Mouse (Mus musculus) spleen, adult 2 months (tissue): Measurements from ENCODE around the gene 4931409K22Rik. TPM values are rescaled to one million over a fixed set of nuclear protein-coding genes. Genes with fewer than 3 reads are reported as not detected.

ENCODE experiments used
- DNase-seq, 2 experiments: peaks; one replicate each; pipeline versions ENCODE4 v3.0.0 to v3.0.0-alpha.2; 2012 to 2021; ENCODE audit warnings: low spot score in 2 of 2, low read depth in 1 of 2
- H3K27ac ChIP-seq: fragments of 200-500 bp; 2 replicates; pipeline ENCODE4 v1.5.1; 2012; ENCODE audit warnings: low read length, inconsistent platforms; ENCODE audit not compliant: insufficient read depth
- H3K27me3 ChIP-seq: fragments of 200-500 bp; 2 replicates; pipeline ENCODE4 v1.6.1; 2012; ENCODE audit warnings: mild to moderate bottlenecking, moderate library complexity, low read length, inconsistent platforms; ENCODE audit not compliant: control insufficient read depth, insufficient read depth
- H3K36me3 ChIP-seq: fragments of 200-500 bp; 2 replicates; pipeline ENCODE4 v1.6.1; 2012; ENCODE audit warnings: mild to moderate bottlenecking, low read length, inconsistent platforms; ENCODE audit not compliant: control insufficient read depth, insufficient read depth
- H3K4me1 ChIP-seq: fragments of 200-500 bp; 2 replicates; pipeline ENCODE4 v1.6.1; 2011; ENCODE audit warnings: inconsistent platforms; ENCODE audit not compliant: control insufficient read depth, insufficient read depth, insufficient read length
- H3K4me3 ChIP-seq: fragments of 200-500 bp; 2 replicates; pipeline ENCODE4 v1.5.1; 2011; ENCODE audit warnings: mild to moderate bottlenecking, inconsistent platforms; ENCODE audit not compliant: insufficient read depth, insufficient read length; ENCODE audit errors: extremely low read depth
- CTCF ChIP-seq: fragments of 200-500 bp; IDR thresholded peaks from 2 replicates; pipeline ENCODE4 v1.5.1; 2011; ENCODE audit warnings: mild to moderate bottlenecking, inconsistent platforms; ENCODE audit not compliant: insufficient read depth, insufficient read length, insufficient replicate concordance; ENCODE audit errors: extremely low read depth
- POLR2A ChIP-seq: fragments of 200-500 bp; IDR thresholded peaks from 2 replicates; pipeline ENCODE4 v1.6.1; 2011; ENCODE audit warnings: low read depth, low read length, inconsistent platforms
- WGBS: fragments of 180-500 bp; shearing (Covaris S2); methylation state at CpG from one replicate; pipeline ENCODE4 v1.1.7; 2018; 5-methylcytosine and 5-hydroxymethylcytosine counted together
- polyA plus RNA-seq: library from polyadenylated mRNA; depleted of rRNA; stranded (reverse); fragments of >200 nt; gene quantifications from 2 replicates; pipeline ENCODE4 v1.2.3, GENCODE M21; 2012

4931409K22Rik gene
- polyA plus RNA-seq, 1 experiment, result not detected

DNA sequence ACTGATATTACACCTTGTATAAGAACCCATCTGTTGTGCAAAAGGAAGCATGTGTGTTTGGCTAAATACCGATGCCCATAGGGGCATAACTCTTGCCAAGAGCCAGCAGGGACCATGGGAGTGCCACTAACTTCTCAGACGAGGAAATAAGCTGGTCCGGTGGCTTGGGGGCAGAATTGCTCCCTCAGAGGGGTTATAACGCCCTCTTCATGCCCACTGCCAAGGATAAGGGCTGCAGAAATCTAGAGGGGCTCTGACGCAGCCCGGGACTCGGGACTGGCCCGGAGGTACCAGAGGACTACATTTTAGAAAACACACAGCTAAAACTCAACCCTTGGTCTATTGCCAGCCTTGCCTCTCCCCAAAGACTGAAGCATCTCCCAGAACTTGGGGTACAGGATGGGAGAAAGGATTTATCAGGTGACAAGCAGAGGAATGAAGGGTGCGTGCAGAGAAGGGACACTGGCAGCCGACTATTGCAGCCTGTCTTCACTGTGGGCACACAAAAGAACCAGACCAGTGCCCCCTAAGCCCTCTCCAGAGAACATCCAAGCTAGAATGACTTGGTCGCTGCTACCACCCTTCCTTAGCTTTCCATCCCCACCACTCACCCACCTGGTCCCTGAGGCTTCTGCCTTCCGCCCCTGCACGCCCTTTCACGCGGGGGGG is 41.4 kb upstream of the 4931409K22Rik start:
- no peak for DNase-seq
- TF ChIP-seq CTCF (no peak), POLR2A (no peak)
- H3K36me3 ChIP-seq, result no peaks in the 10 kb centered on the region
- 28% methylated on average over 15 of the region's 15 CpGs for WGBS
- H3K27me3 ChIP-seq, result peaks cover 17% of the 10 kb centered on the region
- no peak overlapping the region for H3K27ac ChIP-seq
- peak overlapping the region; percentile 38; the same call in 1 of the 2 replicates for H3K4me3 ChIP-seq
- H3K4me1 ChIP-seq, result peaks cover 22% of the 10 kb centered on the region

DNA sequence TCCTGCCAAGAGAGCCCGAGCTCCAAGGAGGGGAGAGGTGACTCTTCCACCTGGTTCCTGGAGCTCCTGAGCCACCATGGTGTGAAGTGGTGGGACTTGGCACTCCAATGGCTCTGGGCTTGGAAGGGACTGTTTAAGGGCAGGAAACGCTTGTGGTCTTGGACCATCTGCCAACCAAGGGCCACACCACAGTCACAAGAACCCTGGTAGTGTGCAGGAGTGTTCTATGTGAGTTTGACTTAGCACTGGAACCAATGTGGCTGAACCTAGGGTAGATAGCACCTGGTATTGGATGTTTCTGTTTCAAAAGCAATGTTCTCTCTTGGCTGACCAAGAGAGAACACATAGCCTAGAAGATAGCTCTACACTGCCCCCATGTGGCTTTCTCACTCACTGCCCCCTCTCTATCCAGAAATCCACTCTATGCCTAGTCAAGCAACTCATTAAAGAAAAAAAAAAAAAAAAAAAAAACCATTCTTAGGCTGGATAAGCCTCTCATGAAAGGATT is 40.7 kb upstream of the 4931409K22Rik start:
- WGBS, result 21% methylated on average over 2 of the region's 2 CpGs
- Histone ChIP-seq H3K4me1 (peaks cover 19% of the 10 kb centered on the region), H3K27me3 (peaks cover 15% of the 10 kb centered on the region), H3K36me3 (no peaks in the 10 kb centered on the region), H3K4me3 (peak overlapping the region; percentile 53; the same call in 1 of the 2 replicates), H3K27ac (peak overlapping the region; percentile 44)
- DNase-seq, result peak; percentile 68 to 78
- TF ChIP-seq POLR2A (no peak), CTCF (peak; percentile 50; the same call in 1 of the 2 replicates)

GRCm38 (mm10) chr5:24596519-24597171 is 40.0 kb upstream of the 4931409K22Rik start:
- no peak for TF ChIP-seq CTCF
- TF ChIP-seq POLR2A, result no peak; the same call in 1 of the 2 replicates
- peak in 1 of 2 experiments; percentile 43 for DNase-seq
- Histone ChIP-seq H3K4me1 (peaks cover 19% of the 10 kb centered on the region), H3K36me3 (no peaks in the 10 kb centered on the region), H3K4me3 (peak overlapping the region; percentile 53), H3K27me3 (peaks cover 11% of the 10 kb centered on the region), H3K27ac (peak overlapping the region; percentile 44)
- WGBS, result 5% methylated on average over 11 of the region's 11 CpGs

DNA sequence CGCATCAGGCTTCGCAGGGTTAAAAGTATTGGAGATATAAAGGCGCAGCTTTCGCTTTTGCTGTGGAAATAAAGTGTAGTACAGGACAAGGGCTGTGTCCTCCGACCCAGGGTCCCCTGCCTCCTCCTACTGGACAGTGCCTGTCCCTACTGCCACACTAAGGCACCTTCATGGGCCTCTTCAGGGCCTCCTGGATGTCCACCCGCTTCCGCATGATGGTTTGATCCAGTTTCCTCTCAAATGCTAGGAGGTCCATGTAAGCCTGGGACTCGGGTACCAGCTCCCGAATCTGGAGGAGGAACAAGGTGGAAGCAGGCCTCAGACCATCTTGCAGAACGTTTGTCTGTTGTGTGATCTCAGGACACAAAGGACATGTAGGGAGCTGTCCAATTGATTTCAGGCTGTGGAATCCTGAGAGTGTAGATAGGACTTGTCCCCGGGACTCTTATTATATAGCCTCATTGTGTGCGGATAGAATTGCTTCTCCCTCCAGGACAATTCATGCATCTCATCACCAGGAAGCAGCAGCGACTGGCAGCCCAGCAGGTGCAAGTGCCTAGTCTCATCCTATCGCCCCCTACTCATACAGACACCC is 39.3 kb upstream of the 4931409K22Rik start:
- 85% methylated on average over 14 of the region's 14 CpGs for WGBS
- peaks cover 4% of the 10 kb centered on the region; the same call in 1 of the 2 replicates for H3K36me3 ChIP-seq
- no peak overlapping the region for H3K27ac ChIP-seq
- TF ChIP-seq POLR2A, result no peak
- TF ChIP-seq CTCF, result no peak
- DNase-seq, result no peak
- peaks cover 7% of the 10 kb centered on the region for H3K27me3 ChIP-seq
- H3K4me1 ChIP-seq, result peaks cover 16% of the 10 kb centered on the region
- H3K4me3 ChIP-seq, result no peak overlapping the region

DNA sequence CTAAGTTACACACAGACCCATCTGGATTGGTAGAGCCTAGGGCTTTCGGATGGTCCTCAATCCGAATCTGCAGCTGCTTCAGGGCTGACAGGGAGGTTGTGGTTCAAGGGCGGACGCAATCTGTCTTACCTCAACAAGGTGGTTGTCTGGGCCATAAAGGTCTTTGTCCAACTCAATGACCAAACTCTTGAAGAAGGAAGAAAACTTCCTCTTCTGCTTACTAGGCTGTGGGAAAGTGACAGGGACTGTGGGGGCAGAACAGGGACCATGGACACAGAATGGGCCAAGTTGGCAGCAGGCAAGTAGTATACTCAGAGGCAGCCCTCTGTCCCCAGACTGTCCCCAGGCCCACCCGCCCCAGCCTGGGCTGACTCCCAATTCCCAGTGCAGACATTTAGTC is 38.7 kb upstream of the 4931409K22Rik start:
- peaks cover 16% of the 10 kb centered on the region for H3K4me1 ChIP-seq
- no peak overlapping the region for H3K4me3 ChIP-seq
- peaks cover 4% of the 10 kb centered on the region; the same call in 1 of the 2 replicates for H3K36me3 ChIP-seq
- no peak for DNase-seq
- no peak for TF ChIP-seq POLR2A
- TF ChIP-seq CTCF, result no peak
- peaks cover 7% of the 10 kb centered on the region for H3K27me3 ChIP-seq
- WGBS, result 90% methylated on average over 5 of the region's 5 CpGs
- no peak overlapping the region for H3K27ac ChIP-seq

- peaks cover 5% of the 10 kb centered on the region for H3K36me3 ChIP-seq
- no peak overlapping the region for H3K27ac ChIP-seq
- DNase-seq, result no peak
- no peak for TF ChIP-seq POLR2A
- TF ChIP-seq CTCF, result no peak
- H3K4me3 ChIP-seq, result no peak overlapping the region
- H3K4me1 ChIP-seq, result peaks cover 16% of the 10 kb centered on the region
- 94% methylated on average over 5 of the region's 5 CpGs for WGBS
- H3K27me3 ChIP-seq, result peaks cover 7% of the 10 kb centered on the region
Measured at GRCm38 (mm10) chr5:24594346-24594745, 37.7 kb upstream of the 4931409K22Rik start.
